8 mouse cellular contexts compared by ENCODE assay signal in the genomic region with DNA sequence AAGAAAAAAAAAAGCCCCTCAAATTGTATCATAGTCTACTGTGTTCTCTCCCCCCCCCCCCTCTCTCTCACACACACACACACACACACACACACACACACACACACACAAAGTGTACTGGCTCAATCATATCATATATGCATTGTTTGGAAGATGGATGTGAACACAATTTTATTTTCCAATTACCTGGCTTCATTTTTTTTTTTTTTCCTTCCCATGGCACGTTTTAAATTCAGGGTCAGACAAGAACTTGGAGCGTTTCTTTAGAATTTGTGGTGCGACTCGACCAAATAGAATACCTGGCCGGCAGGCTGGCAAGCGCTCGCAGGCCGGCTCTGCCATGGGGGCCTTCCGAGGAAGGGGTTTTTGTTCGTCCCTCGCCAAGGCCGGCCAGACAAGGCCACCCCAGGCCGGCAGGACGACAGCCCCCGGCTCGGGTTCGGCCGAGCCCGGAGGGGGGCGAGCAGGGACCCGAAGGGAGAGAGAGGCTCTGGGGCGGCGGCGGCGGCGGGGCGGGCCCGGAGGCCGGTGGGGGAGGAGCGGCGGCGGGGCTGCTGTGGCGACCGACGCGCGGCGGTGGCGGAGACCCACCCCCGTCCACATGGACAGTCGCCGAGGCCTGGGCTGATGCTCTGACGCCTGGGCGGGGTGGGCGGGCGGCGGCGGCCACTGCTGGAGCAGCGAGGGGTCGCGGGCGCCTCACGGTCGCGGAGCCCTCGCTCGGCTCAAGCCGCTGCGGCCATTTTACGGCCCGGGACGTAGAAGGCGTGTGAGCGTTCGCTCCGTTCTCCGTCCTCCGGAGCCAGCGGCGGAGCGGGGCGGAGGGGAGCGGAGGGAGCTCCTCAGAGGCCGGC. TPM values are rescaled to one million over a fixed set of nuclear protein-coding genes. Genes with fewer than 3 reads are reported as not detected.
A peak's percentile ranks its signal among the peaks of the same experiment; 100 is the strongest.
DNase-seq lines count a peak whose midpoint lies in the region; ATAC-seq and TF ChIP-seq lines count a peak whose summit lies in the region.

A gene (plus strand): TSS at position 537 of the 854 bp plus-strand sequence.

- peak within 1 kb of the TSS; percentile 86 for H3K4me3 ChIP-seq in G1E (ENCODE audit: low read depth, low read length)
- H3K4me3 ChIP-seq in forebrain, embryonic 16.5 days (replicated peaks; ENCODE audit: low read length): peak within 1 kb of the TSS; percentile 75
- peak within 1 kb of the TSS; percentile 89 for H3K4me3 ChIP-seq in layer of hippocampus, adult 2 months
- H3K4me3 ChIP-seq in lung, embryonic 16.5 days (ENCODE audit: low read length): peak within 1 kb of the TSS; percentile 78

- peaks cover 15% of the 10 kb centered on the region for H3K4me1 ChIP-seq in G1E (ENCODE audit: insufficient read depth, low read depth, low read length)
- peaks cover 4% of the 10 kb centered on the region for H3K4me1 ChIP-seq in forebrain, embryonic 16.5 days (replicated peaks; ENCODE audit: control insufficient read depth, insufficient read depth, low read length)
- H3K4me1 ChIP-seq in lung, embryonic 16.5 days (replicated peaks; ENCODE audit: control insufficient read depth, insufficient read depth, low read length): peaks cover 17% of the 10 kb centered on the region

- peak; percentile 10; the same call in 1 of the 2 replicates for ATAC-seq in G1E (ENCODE audit: extremely low read depth, insufficient number of reproducible peaks, low FRiP score, poor library complexity, severe bottlenecking)
- peak; percentile 76 for ATAC-seq in cerebellum, adult (ENCODE audit: insufficient number of reproducible peaks, low FRiP score, low TSS enrichment)
- ATAC-seq in forebrain, embryonic 16.5 days: peak; percentile 84
- peak; percentile 95 for ATAC-seq in lung, embryonic 16.5 days (ENCODE audit: low read depth)

- H3K9ac ChIP-seq in forebrain, embryonic 16.5 days (replicated peaks; ENCODE audit: low read depth, low read length): peak within 1 kb of the TSS; percentile 93
- H3K9ac ChIP-seq in lung, embryonic 16.5 days (ENCODE audit: low read length): peak within 1 kb of the TSS; percentile 96

- intact Hi-C loops in heart, postnatal 25 days (cut with DNase I): loop anchor here (5.0 kb wide), 1 partner anchor 96 kb away; no protein-coding TSS in a partner anchor

- H3K4me2 ChIP-seq in forebrain, embryonic 16.5 days (ENCODE audit: low read length): peak within 1 kb of the TSS; percentile 67
- H3K4me2 ChIP-seq in lung, embryonic 16.5 days (ENCODE audit: low read depth, low read length): peak within 1 kb of the TSS; percentile 69

- H3K27ac ChIP-seq in forebrain, embryonic 16.5 days (ENCODE audit: low read length): peak within 1 kb of the TSS; percentile 98
- peak within 1 kb of the TSS; percentile 99 for H3K27ac ChIP-seq in layer of hippocampus, adult 2 months
- peak within 1 kb of the TSS; percentile 99 for H3K27ac ChIP-seq in lung, embryonic 16.5 days (ENCODE audit: low read length)

- peak; percentile 73 for DNase-seq in G1E (ENCODE audit: low spot score)
- DNase-seq in heart, postnatal 25 days (ENCODE audit: low spot score): peak; percentile 56
- peak; percentile 37 to 65 for DNase-seq in layer of hippocampus, adult 2 months (ENCODE audit: low spot score in 2 of 2)
- DNase-seq in ovary, postnatal 14 days (ENCODE audit: low spot score): peak; percentile 61
- peak; percentile 81 for DNase-seq in thymus, postnatal 14 days

- peaks cover under 1% of the 10 kb centered on the region for H3K36me3 ChIP-seq in G1E (replicated peaks)
- no peaks in the 10 kb centered on the region for H3K36me3 ChIP-seq in forebrain, embryonic 16.5 days (ENCODE audit: control insufficient read depth, insufficient read depth)
- H3K36me3 ChIP-seq in lung, embryonic 16.5 days (ENCODE audit: control insufficient read depth, insufficient read depth, low read length): no peaks in the 10 kb centered on the region

- TF ChIP-seq CTCF in G1E (IDR thresholded peaks at IDR 0.05; ENCODE audit: low read depth, low read length): no peak
- no peak; the same call in 1 of the 2 replicates for TF ChIP-seq CTCF in layer of hippocampus, adult 2 months (conservative IDR thresholded peaks at IDR 0.05)

- H3K9me3 ChIP-seq in G1E (replicated peaks): peaks cover 17% of the 10 kb centered on the region
- no peaks in the 10 kb centered on the region for H3K9me3 ChIP-seq in forebrain, embryonic 16.5 days (ENCODE audit: control insufficient read depth, low read length)
- H3K9me3 ChIP-seq in lung, embryonic 16.5 days (ENCODE audit: control insufficient read depth, low read length): peaks cover 8% of the 10 kb centered on the region

- peaks cover 2% of the 10 kb centered on the region; the same call in 1 of the 2 replicates for H3K27me3 ChIP-seq in G1E (ENCODE audit: insufficient read depth, low read length)
- no peaks in the 10 kb centered on the region for H3K27me3 ChIP-seq in forebrain, embryonic 16.5 days (replicated peaks; ENCODE audit: control insufficient read depth, insufficient read depth, low read length)
- H3K27me3 ChIP-seq in lung, embryonic 16.5 days (ENCODE audit: control insufficient read depth, insufficient read depth, low read depth, low read length): no peaks in the 10 kb centered on the region

- under 1% methylated on average over 56 of the region's 74 CpGs for WGBS in forebrain, embryonic 16.5 days
- WGBS in lung, embryonic 16.5 days: under 1% methylated on average over 43 of the region's 74 CpGs

RNA-seq across cellular contexts. Expression of the gene that starts here (rescaled TPM):
- total RNA-seq in G1E (2014; fragmentation: Nextera tagmentation) (251 and 255 TPM in 2 replicates), G1E (2017) (164 and 193 TPM in 2 replicates)
- polyA plus RNA-seq in G1E (2012): 77.4 and 89.7 TPM in 2 replicates
- polyA plus RNA-seq in forebrain, embryonic 16.5 days (2015; fragmentation: Nextera tagmentation; extraction: Ambion mirVana): 47.2 and 48.5 TPM in 2 replicates
- total RNA-seq in heart, postnatal 25 days (2021): 10 to 100 TPM; 64.3 to 65.3 TPM
- 100 to 1,000 TPM in 1 of 2 experiments, 10 to 100 TPM in 1; 97.4 to 119 TPM for total RNA-seq in layer of hippocampus, adult 2 months (2021)
- polyA plus RNA-seq in lung, embryonic 16.5 days (2015; fragmentation: Nextera tagmentation; extraction: Ambion mirVana): 44.4 and 52.8 TPM in 2 replicates

Comparison
In these comparisons a context has a peak if more than half of its experiments do, and no peak if none do; other contexts are left out.
1. Peak in every context shown above with its lines: DNase-seq, ATAC-seq, H3K4me3 ChIP-seq and H3K27ac ChIP-seq.
2. ATAC-seq: peak in every context shown above with its lines; median percentile 95 in lung, embryonic 16.5 days; 84 in forebrain, embryonic 16.5 days; 76 in cerebellum, adult; 10 in G1E.